Mouse (Mus musculus): Measurements from ENCODE around the gene Gm4922. TPM values are rescaled to one million over a fixed set of nuclear protein-coding genes. Genes with fewer than 3 reads are reported as not detected.

Gm4922 gene
- not detected in 2 replicates for polyA plus RNA-seq (2012; rRNA removed; ENCODE audit: low replicate concordance)

DNA sequence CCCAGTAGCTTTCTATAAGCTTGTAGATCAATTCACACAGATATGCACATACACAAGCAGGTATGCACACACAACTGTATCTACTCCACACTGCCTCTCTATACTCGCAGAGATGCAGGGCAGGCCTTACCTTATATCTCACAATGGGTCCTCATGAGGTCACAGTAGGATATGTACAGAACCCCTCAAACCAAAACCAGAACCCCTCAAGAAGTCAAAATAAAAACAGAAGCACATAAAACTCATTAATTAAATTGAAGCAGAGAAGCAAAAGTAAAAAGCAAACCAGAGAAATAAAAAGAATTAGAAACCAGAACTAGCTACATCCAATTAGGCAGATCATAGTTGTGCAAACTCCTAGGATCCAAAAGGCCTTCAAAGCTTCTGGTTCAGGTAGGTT, at the start of gene Gm4922:
Gene Gm4922, minus strand, starts transcription at position 101 of the 400 bp plus-strand sequence.

DNA sequence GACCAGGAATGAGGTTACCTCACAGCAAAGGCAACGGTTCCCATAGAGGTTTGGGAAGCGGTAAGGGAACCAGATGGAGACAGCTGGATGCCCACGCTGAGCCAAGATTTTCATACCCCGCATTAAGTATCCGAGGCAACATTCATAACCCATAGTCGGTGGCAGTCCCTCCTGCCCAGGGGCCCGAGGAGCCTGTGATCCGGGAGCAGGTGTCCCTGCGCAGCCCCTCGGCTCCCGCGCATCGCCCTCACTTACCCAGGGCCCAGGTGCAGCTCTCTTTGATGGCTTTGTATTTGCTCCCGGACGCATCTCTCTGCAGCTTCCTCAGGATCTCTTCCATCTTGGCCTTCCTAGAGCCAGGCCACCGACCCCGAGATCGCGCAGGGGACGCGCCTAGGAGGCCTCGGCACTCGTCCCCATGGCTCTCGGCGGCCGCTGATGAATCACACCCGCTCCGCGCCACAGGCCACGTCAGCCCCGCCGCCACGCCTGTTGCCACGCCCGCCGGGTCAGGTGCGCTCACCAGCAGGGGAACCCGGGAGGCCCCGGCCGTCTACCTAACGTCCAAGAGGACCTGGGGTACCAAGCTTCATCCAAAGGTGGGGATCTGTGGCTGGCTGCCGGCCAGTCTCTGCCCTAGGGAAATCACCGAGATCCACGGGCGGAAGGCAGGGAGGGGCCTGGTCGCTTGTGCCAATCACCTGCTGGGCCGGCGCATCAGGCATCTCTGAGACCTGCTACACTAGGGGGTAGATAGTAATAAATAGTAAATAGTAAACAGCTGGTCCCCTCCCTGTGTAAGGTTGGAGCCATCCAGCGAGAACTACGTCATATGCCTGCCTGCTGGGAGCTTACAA, 43.1 kb downstream of the Gm4922 start, which contains the start of gene Arfgef3:
Gene Arfgef3, minus strand, starts transcription at position 664 of the 857 bp plus-strand sequence.

Other genes with a start within 250 kb of the Gm4922 start
- gene Hebp2, start 240.7 kb downstream of the Gm4922 start, polyA plus RNA-seq (2012; rRNA removed; ENCODE audit: low replicate concordance), result 4.1 and 7.1 TPM in 2 replicates
- 0.29 and 0.39 TPM in 2 replicates for gene Arfgef3, start 42.8 kb downstream of the Gm4922 start, polyA plus RNA-seq (2012; rRNA removed; ENCODE audit: low replicate concordance)
- 43.4 and 70.4 TPM in 2 replicates for gene Perp, start 58.2 kb upstream of the Gm4922 start, polyA plus RNA-seq (2012; rRNA removed; ENCODE audit: low replicate concordance)
- gene Tnfaip3, start 228.9 kb upstream of the Gm4922 start, polyA plus RNA-seq (2012; rRNA removed; ENCODE audit: low replicate concordance), result 8.0 and 9.4 TPM in 2 replicates